Mouse (Mus musculus): ENCODE results near the gene Skiv2l. TPM values are rescaled to one million over a fixed set of nuclear protein-coding genes. Genes with fewer than 3 reads are reported as not detected.

Skiv2l gene
- polyA plus RNA-seq, 1 experiment from 2014 or later, result 45.9 TPM

Small RNA genes lying within 50 kb of the gene (microRNA-seq; reads per million reads assigned to microRNA genes)
- gene Mir6970 (0.25 reads per million), gene Mir6971 (1.8 reads per million, percentile 20 among the genes with 10 or more reads in this experiment), gene Mir6972 (0.25 reads per million)

Other genes starting within 250 kb of the Skiv2l start
- gene Rnf5, start 246.5 kb downstream of the Skiv2l start, polyA plus RNA-seq (2014; fragmentation: Nextera tagmentation; extraction: Ambion mirVana), result 109 and 110 TPM in 2 replicates
- gene Agpat1, start 245.9 kb downstream of the Skiv2l start, polyA plus RNA-seq (2014; fragmentation: Nextera tagmentation; extraction: Ambion mirVana), result 59.7 and 62.3 TPM in 2 replicates
- 2.4 and 2.8 TPM in 2 replicates for gene Egfl8, start 234.2 kb downstream of the Skiv2l start, polyA plus RNA-seq (2014; fragmentation: Nextera tagmentation; extraction: Ambion mirVana)
- 34.8 and 35.1 TPM in 2 replicates for gene Ppt2, start 221.7 kb downstream of the Skiv2l start, polyA plus RNA-seq (2014; fragmentation: Nextera tagmentation; extraction: Ambion mirVana)
- gene Prrt1, start 220.7 kb downstream of the Skiv2l start, polyA plus RNA-seq (2014; fragmentation: Nextera tagmentation; extraction: Ambion mirVana), result 0.46 and 0.53 TPM in 2 replicates
- 10.8 and 13.0 TPM in 2 replicates for gene Fkbpl, start 205.4 kb downstream of the Skiv2l start, polyA plus RNA-seq (2014; fragmentation: Nextera tagmentation; extraction: Ambion mirVana)
- gene Atf6b, start 203.1 kb downstream of the Skiv2l start, polyA plus RNA-seq (2014; fragmentation: Nextera tagmentation; extraction: Ambion mirVana), result 59.8 and 62.2 TPM in 2 replicates
- 2.2 and 2.7 TPM in 2 replicates for gene Tnxb, start 179.7 kb downstream of the Skiv2l start, polyA plus RNA-seq (2014; fragmentation: Nextera tagmentation; extraction: Ambion mirVana)
- 0.23 and 0.28 TPM in 2 replicates for gene C4b, start 106.3 kb downstream of the Skiv2l start, polyA plus RNA-seq (2014; fragmentation: Nextera tagmentation; extraction: Ambion mirVana)
- not detected in 2 replicates for gene Cyp21a1, start 45.6 kb downstream of the Skiv2l start, polyA plus RNA-seq (2014; fragmentation: Nextera tagmentation; extraction: Ambion mirVana)
- gene Stk19, start 13.3 kb downstream of the Skiv2l start, polyA plus RNA-seq (2014; fragmentation: Nextera tagmentation; extraction: Ambion mirVana), result 22.0 and 25.8 TPM in 2 replicates
- gene Dxo, start 13.2 kb downstream of the Skiv2l start, polyA plus RNA-seq (2014; fragmentation: Nextera tagmentation; extraction: Ambion mirVana), result 58.2 and 63.4 TPM in 2 replicates
- 121 and 123 TPM in 2 replicates for gene Nelfe, start 181 bp upstream of the Skiv2l start, polyA plus RNA-seq (2014; fragmentation: Nextera tagmentation; extraction: Ambion mirVana)
- gene Cfb, start 12.3 kb upstream of the Skiv2l start, polyA plus RNA-seq (2014; fragmentation: Nextera tagmentation; extraction: Ambion mirVana), result 19.4 and 24.2 TPM in 2 replicates
- 1.4 and 1.6 TPM in 2 replicates for gene Zbtb12, start 29.3 kb upstream of the Skiv2l start, polyA plus RNA-seq (2014; fragmentation: Nextera tagmentation; extraction: Ambion mirVana)
- gene Gm20547, start 31.8 kb upstream of the Skiv2l start, polyA plus RNA-seq (2014; fragmentation: Nextera tagmentation; extraction: Ambion mirVana), result not detected in 2 replicates
- 6.8 and 7.5 TPM in 2 replicates for gene C2, start 48.1 kb upstream of the Skiv2l start, polyA plus RNA-seq (2014; fragmentation: Nextera tagmentation; extraction: Ambion mirVana)
- gene Ehmt2, start 48.3 kb upstream of the Skiv2l start, polyA plus RNA-seq (2014; fragmentation: Nextera tagmentation; extraction: Ambion mirVana), result 73.4 and 75.2 TPM in 2 replicates
- gene Slc44a4, start 64.3 kb upstream of the Skiv2l start, polyA plus RNA-seq (2014; fragmentation: Nextera tagmentation; extraction: Ambion mirVana), result 25.4 and 28.4 TPM in 2 replicates
- gene Neu1, start 81.0 kb upstream of the Skiv2l start, polyA plus RNA-seq (2014; fragmentation: Nextera tagmentation; extraction: Ambion mirVana), result 40.1 and 42.8 TPM in 2 replicates
- gene Hspa1b, start 109.0 kb upstream of the Skiv2l start, polyA plus RNA-seq (2014; fragmentation: Nextera tagmentation; extraction: Ambion mirVana), result 0.24 and 0.46 TPM in 2 replicates
- gene Gm20481, start 119.7 kb upstream of the Skiv2l start, polyA plus RNA-seq (2014; fragmentation: Nextera tagmentation; extraction: Ambion mirVana), result not detected in 2 replicates
- 3.5 and 4.5 TPM in 2 replicates for gene Hspa1a, start 121.9 kb upstream of the Skiv2l start, polyA plus RNA-seq (2014; fragmentation: Nextera tagmentation; extraction: Ambion mirVana)
- 0.53 and 1.2 TPM in 2 replicates for gene Hspa1l, start 122.5 kb upstream of the Skiv2l start, polyA plus RNA-seq (2014; fragmentation: Nextera tagmentation; extraction: Ambion mirVana)
- gene Lsm2, start 131.7 kb upstream of the Skiv2l start, polyA plus RNA-seq (2014; fragmentation: Nextera tagmentation; extraction: Ambion mirVana), result 216 and 228 TPM in 2 replicates
- gene Vars, start 150.8 kb upstream of the Skiv2l start, polyA plus RNA-seq (2014; fragmentation: Nextera tagmentation; extraction: Ambion mirVana), result 119 and 133 TPM in 2 replicates
- gene Vwa7, start 166.4 kb upstream of the Skiv2l start, polyA plus RNA-seq (2014; fragmentation: Nextera tagmentation; extraction: Ambion mirVana), result 0.19 and 0.26 TPM in 2 replicates
- gene Sapcd1, start 177.8 kb upstream of the Skiv2l start, polyA plus RNA-seq (2014; fragmentation: Nextera tagmentation; extraction: Ambion mirVana), result 20.7 and 21.5 TPM in 2 replicates
- 3.6 and 3.9 TPM in 2 replicates for gene Msh5, start 196.5 kb upstream of the Skiv2l start, polyA plus RNA-seq (2014; fragmentation: Nextera tagmentation; extraction: Ambion mirVana)
- 113 and 141 TPM in 2 replicates for gene Clic1, start 199.8 kb upstream of the Skiv2l start, polyA plus RNA-seq (2014; fragmentation: Nextera tagmentation; extraction: Ambion mirVana)
- 278 and 333 TPM in 2 replicates for gene Ddah2, start 208.8 kb upstream of the Skiv2l start, polyA plus RNA-seq (2014; fragmentation: Nextera tagmentation; extraction: Ambion mirVana)
- gene Ly6g6c, start 215.2 kb upstream of the Skiv2l start, polyA plus RNA-seq (2014; fragmentation: Nextera tagmentation; extraction: Ambion mirVana), result not detected in 2 replicates
- gene Mpig6b, start 216.0 kb upstream of the Skiv2l start, polyA plus RNA-seq (2014; fragmentation: Nextera tagmentation; extraction: Ambion mirVana), result 0.55 and 0.81 TPM in 2 replicates
- 1.3 and 2.8 TPM in 2 replicates for gene Ly6g6e, start 226.7 kb upstream of the Skiv2l start, polyA plus RNA-seq (2014; fragmentation: Nextera tagmentation; extraction: Ambion mirVana)
- 5.0 and 6.1 TPM in 2 replicates for gene Ly6g6d, start 227.9 kb upstream of the Skiv2l start, polyA plus RNA-seq (2014; fragmentation: Nextera tagmentation; extraction: Ambion mirVana)
- 0.27 TPM in 1 of 2 replicates, not detected in the other for gene Ly6g6f, start 235.4 kb upstream of the Skiv2l start, polyA plus RNA-seq (2014; fragmentation: Nextera tagmentation; extraction: Ambion mirVana)
- 86.4 and 91.0 TPM in 2 replicates for gene Abhd16a, start 239.1 kb upstream of the Skiv2l start, polyA plus RNA-seq (2014; fragmentation: Nextera tagmentation; extraction: Ambion mirVana)